In genomic region chr17:31564858-31565140, GRCm38 (mm10) we compare ENCODE assay signal across 8 mouse cellular contexts. TPM values are rescaled to one million over a fixed set of nuclear protein-coding genes. Genes with fewer than 3 reads are reported as not detected.
DNase-seq lines count a peak whose midpoint lies in the region; ATAC-seq and TF ChIP-seq lines count a peak whose summit lies in the region.

No protein-coding gene starts in this region.

- no peak for ATAC-seq in heart, embryonic 13.5 days (ENCODE audit: extremely low read depth, insufficient number of reproducible peaks, low FRiP score, low TSS enrichment)
- no peak for ATAC-seq in forebrain, embryonic 14.5 days
- no peak for ATAC-seq in liver, embryonic 15.5 days (ENCODE audit: insufficient read depth)

- H3K4me3 ChIP-seq in heart, embryonic 13.5 days, result peak overlapping the region; percentile 95
- H3K4me3 ChIP-seq in E14TG2a.4 (replicated peaks; ENCODE audit: low read length), result peak overlapping the region; percentile 92
- H3K4me3 ChIP-seq in forebrain, embryonic 14.5 days (ENCODE audit: low read depth, low read length), result peak overlapping the region; percentile 89
- peak overlapping the region; percentile 85 for H3K4me3 ChIP-seq in liver, embryonic 15.5 days (replicated peaks)

- H3K27ac ChIP-seq in heart, embryonic 13.5 days (replicated peaks), result peak overlapping the region; percentile 97
- peak overlapping the region; percentile 99 for H3K27ac ChIP-seq in forebrain, embryonic 14.5 days (ENCODE audit: low read depth, low read length)
- peak overlapping the region; percentile 95 for H3K27ac ChIP-seq in liver, embryonic 15.5 days (replicated peaks)

- no peaks in the 10 kb centered on the region for H3K9me3 ChIP-seq in heart, embryonic 13.5 days
- no peaks in the 10 kb centered on the region for H3K9me3 ChIP-seq in E14TG2a.4 (ENCODE audit: low read length)
- H3K9me3 ChIP-seq in forebrain, embryonic 14.5 days (replicated peaks; ENCODE audit: control insufficient read depth, low read length), result no peaks in the 10 kb centered on the region
- H3K9me3 ChIP-seq in liver, embryonic 15.5 days (replicated peaks), result no peaks in the 10 kb centered on the region

- peaks cover 45% of the 10 kb centered on the region for H3K4me1 ChIP-seq in heart, embryonic 13.5 days
- H3K4me1 ChIP-seq in E14TG2a.4 (replicated peaks; ENCODE audit: low read depth, low read length), result peaks cover 58% of the 10 kb centered on the region
- peaks cover 30% of the 10 kb centered on the region for H3K4me1 ChIP-seq in forebrain, embryonic 14.5 days (ENCODE audit: control insufficient read depth, insufficient read depth, low read length)
- peaks cover 45% of the 10 kb centered on the region for H3K4me1 ChIP-seq in liver, embryonic 15.5 days (replicated peaks)

- no peak for TF ChIP-seq CTCF in E14TG2a.4 (conservative IDR thresholded peaks at IDR 0.05; ENCODE audit: low read length)

- H3K4me2 ChIP-seq in heart, embryonic 13.5 days, result peak overlapping the region; percentile 93
- peak overlapping the region; percentile 86 for H3K4me2 ChIP-seq in forebrain, embryonic 14.5 days (ENCODE audit: low read length)
- peak overlapping the region; percentile 98 for H3K4me2 ChIP-seq in liver, embryonic 15.5 days

- peak overlapping the region; percentile 96 for H3K9ac ChIP-seq in heart, embryonic 13.5 days
- peak overlapping the region; percentile 92 for H3K9ac ChIP-seq in forebrain, embryonic 14.5 days (ENCODE audit: low read length)
- peak overlapping the region; percentile 93 for H3K9ac ChIP-seq in liver, embryonic 15.5 days

- DNase-seq in heart, adult 9 months (ENCODE audit: low spot score in 2 of 2), result no peak
- DNase-seq in forebrain, embryonic 14.5 days (ENCODE audit: low spot score), result no peak
- DNase-seq in spleen, adult 18-20 months, result no peak
- no peak for DNase-seq in frontal cortex, postnatal 36 days (ENCODE audit: low spot score in 2 of 2)
- no peak for DNase-seq in right cerebral cortex, postnatal 14 days

- WGBS in heart, embryonic 13.5 days, result 1% methylated on average over 31 of the region's 44 CpGs
- 0% methylated on average over 19 of the region's 44 CpGs for WGBS in forebrain, embryonic 14.5 days
- WGBS in liver, embryonic 15.5 days (ENCODE audit: insufficient replicate concordance), result 0% methylated on average over 37 of the region's 44 CpGs

- no peaks in the 10 kb centered on the region for H3K27me3 ChIP-seq in heart, embryonic 13.5 days (replicated peaks)
- H3K27me3 ChIP-seq in E14TG2a.4 (ENCODE audit: insufficient read depth, low read length), result no peaks in the 10 kb centered on the region
- no peaks in the 10 kb centered on the region for H3K27me3 ChIP-seq in forebrain, embryonic 14.5 days (replicated peaks; ENCODE audit: control insufficient read depth, insufficient read depth, low read length)
- H3K27me3 ChIP-seq in liver, embryonic 15.5 days, result no peaks in the 10 kb centered on the region

- peaks cover 5% of the 10 kb centered on the region for H3K36me3 ChIP-seq in heart, embryonic 13.5 days
- H3K36me3 ChIP-seq in E14TG2a.4 (ENCODE audit: insufficient read depth, low read length), result peaks cover 28% of the 10 kb centered on the region
- H3K36me3 ChIP-seq in forebrain, embryonic 14.5 days (ENCODE audit: control insufficient read depth, insufficient read depth, low read length), result no peaks in the 10 kb centered on the region
- H3K36me3 ChIP-seq in liver, embryonic 15.5 days (replicated peaks), result no peaks in the 10 kb centered on the region

RNA-seq across cellular contexts. Expression of gene Pknox1, which starts 0.3 kb away (rescaled TPM):
- polyA plus RNA-seq in heart, embryonic 13.5 days (2015; fragmentation: Nextera tagmentation; extraction: Ambion mirVana), result 14.7 and 15.0 TPM in 2 replicates
- 36.4 and 36.8 TPM in 2 replicates for polyA plus RNA-seq in forebrain, embryonic 14.5 days (2014; fragmentation: Nextera tagmentation; extraction: Ambion mirVana)
- 9.8 and 10.1 TPM in 2 replicates for polyA plus RNA-seq in liver, embryonic 15.5 days (2015; fragmentation: Nextera tagmentation; extraction: Ambion mirVana)

RNA-seq across cellular contexts. Expression of gene Ndufv3, which starts 44.9 kb away (rescaled TPM):
- 523 and 604 TPM in 2 replicates for polyA plus RNA-seq in heart, embryonic 13.5 days (2015; fragmentation: Nextera tagmentation; extraction: Ambion mirVana)
- polyA plus RNA-seq in forebrain, embryonic 14.5 days (2014; fragmentation: Nextera tagmentation; extraction: Ambion mirVana), result 377 and 457 TPM in 2 replicates
- polyA plus RNA-seq in liver, embryonic 15.5 days (2015; fragmentation: Nextera tagmentation; extraction: Ambion mirVana), result 160 TPM in 2 replicates

RNA-seq across cellular contexts. Expression of gene Wdr4, which starts 45.0 kb away (rescaled TPM):
- 21.9 and 24.0 TPM in 2 replicates for polyA plus RNA-seq in heart, embryonic 13.5 days (2015; fragmentation: Nextera tagmentation; extraction: Ambion mirVana)
- 31.3 and 34.3 TPM in 2 replicates for polyA plus RNA-seq in forebrain, embryonic 14.5 days (2014; fragmentation: Nextera tagmentation; extraction: Ambion mirVana)
- polyA plus RNA-seq in liver, embryonic 15.5 days (2015; fragmentation: Nextera tagmentation; extraction: Ambion mirVana), result 21.4 and 23.8 TPM in 2 replicates
